Mouse (Mus musculus): Measurements from ENCODE around the gene Degs2. TPM values are rescaled to one million over a fixed set of nuclear protein-coding genes. Genes with fewer than 3 reads are reported as not detected.

The Degs2 gene
- total and polyA plus RNA-seq, 2 experiments from 2014 or later, result 0.88 TPM; not detected in 1

DNA sequence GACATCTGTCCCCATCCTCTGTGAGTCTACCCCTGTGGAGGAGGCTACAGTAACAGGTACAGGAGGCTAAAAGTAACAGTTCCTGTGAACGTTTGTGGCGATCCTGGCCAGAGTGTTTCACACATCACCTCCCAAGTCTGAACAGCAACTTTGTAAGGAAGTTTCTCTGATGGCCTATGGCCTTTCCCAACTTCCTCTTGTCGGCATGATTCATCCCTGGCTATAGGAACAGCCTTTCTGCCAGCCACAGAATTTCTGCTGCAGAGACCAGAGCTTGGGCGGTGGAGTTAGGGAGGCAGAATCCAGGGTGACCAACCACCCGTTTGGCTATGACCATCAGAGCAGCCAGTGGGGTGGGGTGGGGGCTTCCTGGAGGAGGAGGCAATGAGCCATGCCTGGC, 2.1 kb downstream of the Degs2 start:
- H3K4me1 ChIP-seq (ENCODE audit: insufficient read depth), result no peaks in the 10 kb centered on the region
- H3K4me2 ChIP-seq (ENCODE audit: low read depth), result no peak overlapping the region
- ATAC-seq, result no peak
- WGBS, result 81% methylated on average over 5 of the region's 5 CpGs
- no peak overlapping the region for H3K4me3 ChIP-seq (ENCODE audit: low read depth, low read length)
- H3K27me3 ChIP-seq (ENCODE audit: insufficient read depth, low read length), result peaks cover 22% of the 10 kb centered on the region
- H3K9me3 ChIP-seq (ENCODE audit: low read length), result no peaks in the 10 kb centered on the region
- TF ChIP-seq CTCF (IDR thresholded peaks at IDR 0.05; ENCODE audit: low read depth), result no peak
- no peaks in the 10 kb centered on the region for H3K36me3 ChIP-seq (ENCODE audit: insufficient read depth)
- DNase-seq, result no peak
- H3K9ac ChIP-seq, result no peak overlapping the region
- H3K27ac ChIP-seq (ENCODE audit: low read depth, low read length), result no peak overlapping the region

DNA sequence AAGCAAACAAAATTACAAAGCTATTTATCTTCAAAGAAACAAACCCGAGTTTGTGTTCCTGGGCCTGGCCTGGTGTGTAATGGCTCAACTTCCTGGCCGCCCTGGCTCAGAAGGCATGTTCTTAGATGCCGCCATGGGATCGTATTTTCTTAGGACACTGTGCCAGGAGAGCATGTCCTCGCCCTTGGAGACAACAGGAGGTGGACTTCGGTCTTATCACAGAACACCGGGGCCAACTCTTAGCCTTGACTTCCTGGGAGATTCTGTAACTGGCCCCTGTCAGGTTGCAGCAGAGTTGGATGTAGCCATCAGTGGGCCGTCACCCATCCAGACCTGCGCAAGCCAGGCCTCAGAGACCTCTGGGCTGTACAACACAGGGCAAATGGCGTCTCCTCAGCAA, 2.5 kb downstream of the Degs2 start:
- Histone ChIP-seq H3K36me3 (ENCODE audit: insufficient read depth) (no peaks in the 10 kb centered on the region), H3K9me3 (ENCODE audit: low read length) (no peaks in the 10 kb centered on the region), H3K9ac (no peak overlapping the region), H3K4me1 (ENCODE audit: insufficient read depth) (no peaks in the 10 kb centered on the region), H3K4me2 (ENCODE audit: low read depth) (no peak overlapping the region), H3K27me3 (ENCODE audit: insufficient read depth, low read length) (peaks cover 22% of the 10 kb centered on the region), H3K27ac (ENCODE audit: low read depth, low read length) (no peak overlapping the region), H3K4me3 (ENCODE audit: low read depth, low read length) (no peak overlapping the region)
- WGBS, result 85% methylated on average over 10 of the region's 10 CpGs
- ATAC-seq (no peak), DNase-seq (no peak)
- no peak for TF ChIP-seq CTCF (IDR thresholded peaks at IDR 0.05; ENCODE audit: low read depth)

DNA sequence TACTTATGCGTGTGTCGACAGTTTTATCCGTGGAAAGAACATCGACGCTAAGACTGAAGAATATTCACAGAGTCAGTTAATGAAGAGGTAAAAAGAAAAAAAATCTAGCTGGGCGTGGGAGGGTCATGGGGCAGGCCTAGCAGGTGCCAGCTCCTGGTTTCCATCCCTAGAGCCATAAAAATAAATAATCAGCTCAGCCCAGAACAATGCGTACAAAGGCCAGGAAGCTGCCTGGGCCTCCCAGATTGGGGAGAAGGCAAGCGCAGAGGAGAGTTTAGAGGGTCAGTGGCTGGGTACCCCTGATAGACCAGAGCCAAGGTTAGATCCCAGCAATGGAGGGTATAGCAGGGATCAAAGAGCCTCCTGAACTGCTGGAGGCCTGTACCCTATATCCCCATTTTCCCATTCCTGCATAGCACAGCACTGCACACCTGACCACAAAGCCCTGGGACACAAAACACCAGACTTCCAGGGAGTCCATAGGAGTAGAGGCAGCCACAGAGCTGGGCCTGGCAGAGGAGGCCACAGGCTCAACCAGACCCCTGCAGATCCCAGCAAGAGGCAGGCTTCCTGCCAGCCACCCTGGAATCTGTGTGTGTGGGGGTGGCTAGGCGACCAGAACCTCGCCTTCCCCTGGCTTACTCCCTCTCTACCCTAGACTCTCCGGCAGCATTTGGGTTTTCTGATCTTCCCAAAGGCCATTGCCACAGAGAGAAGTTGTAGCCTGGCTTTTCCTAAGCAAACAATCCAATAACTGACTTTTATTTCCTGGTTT, 3.2 kb downstream of the Degs2 start:
- Histone ChIP-seq H3K4me3 (ENCODE audit: low read depth, low read length) (no peak overlapping the region), H3K27ac (ENCODE audit: low read depth, low read length) (no peak overlapping the region), H3K9ac (no peak overlapping the region), H3K4me1 (ENCODE audit: insufficient read depth) (no peaks in the 10 kb centered on the region), H3K36me3 (ENCODE audit: insufficient read depth) (no peaks in the 10 kb centered on the region), H3K4me2 (ENCODE audit: low read depth) (no peak overlapping the region), H3K9me3 (ENCODE audit: low read length) (no peaks in the 10 kb centered on the region), H3K27me3 (ENCODE audit: insufficient read depth, low read length) (peaks cover 22% of the 10 kb centered on the region)
- TF ChIP-seq CTCF (IDR thresholded peaks at IDR 0.05; ENCODE audit: low read depth), result no peak
- no peak for DNase-seq
- WGBS, result 75% methylated on average over 11 of the region's 11 CpGs
- no peak for ATAC-seq

DNA sequence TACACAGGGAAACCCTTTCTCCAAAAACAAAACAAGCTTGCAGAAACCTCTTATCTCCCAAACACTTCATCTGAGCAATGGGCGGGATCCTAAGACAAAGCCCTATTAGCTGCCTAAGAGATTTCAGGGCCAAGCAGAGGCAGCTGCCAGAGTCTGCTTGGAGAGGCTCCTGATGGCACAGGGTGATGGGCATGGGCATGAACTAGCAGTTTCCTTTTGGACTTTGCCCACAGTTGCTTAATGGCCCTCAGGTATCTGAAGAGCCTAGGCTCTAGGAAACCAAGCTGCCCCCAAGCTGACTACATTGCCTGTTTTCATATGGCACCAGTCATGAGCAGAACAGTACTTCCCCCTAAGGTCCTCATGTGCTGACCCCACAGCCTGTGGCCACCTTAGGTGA, 7.9 kb downstream of the Degs2 start:
- DNase-seq (no peak), ATAC-seq (no peak)
- Histone ChIP-seq H3K4me3 (ENCODE audit: low read depth, low read length) (no peak overlapping the region), H3K9ac (no peak overlapping the region), H3K27me3 (ENCODE audit: insufficient read depth, low read length) (no peaks in the 10 kb centered on the region), H3K4me1 (ENCODE audit: insufficient read depth) (no peaks in the 10 kb centered on the region), H3K27ac (ENCODE audit: low read depth, low read length) (no peak overlapping the region), H3K9me3 (ENCODE audit: low read length) (no peaks in the 10 kb centered on the region), H3K4me2 (ENCODE audit: low read depth) (no peak overlapping the region), H3K36me3 (ENCODE audit: insufficient read depth) (peaks cover 6% of the 10 kb centered on the region)
- TF ChIP-seq CTCF (IDR thresholded peaks at IDR 0.05; ENCODE audit: low read depth), result no peak
- WGBS, result 92% methylated on average over 1 of the region's 1 CpGs

DNA sequence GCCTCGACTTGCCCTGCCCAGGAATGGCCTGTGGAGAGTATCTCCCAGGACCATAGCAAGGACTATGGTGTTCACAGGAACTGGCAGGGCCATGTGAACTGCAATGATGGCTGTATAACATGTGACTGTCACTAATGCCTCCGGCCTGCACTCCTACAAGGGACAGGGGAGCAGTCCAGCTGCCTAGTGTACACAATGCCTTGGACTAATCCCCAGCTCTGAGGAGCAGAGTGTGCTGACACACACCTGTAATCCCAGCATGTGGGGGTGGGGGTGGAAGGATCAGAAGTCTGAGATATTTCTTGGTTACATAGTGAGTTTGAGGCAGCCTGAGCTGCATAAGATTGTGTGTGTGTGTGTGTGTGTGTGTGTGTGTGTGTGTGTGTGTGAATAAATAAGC, 8.5 kb downstream of the Degs2 start:
- H3K36me3 ChIP-seq (ENCODE audit: insufficient read depth), result peaks cover 6% of the 10 kb centered on the region
- no peak overlapping the region for H3K27ac ChIP-seq (ENCODE audit: low read depth, low read length)
- H3K9ac ChIP-seq, result no peak overlapping the region
- H3K4me2 ChIP-seq (ENCODE audit: low read depth), result no peak overlapping the region
- no peak overlapping the region for H3K4me3 ChIP-seq (ENCODE audit: low read depth, low read length)
- no peaks in the 10 kb centered on the region for H3K4me1 ChIP-seq (ENCODE audit: insufficient read depth)
- TF ChIP-seq CTCF (IDR thresholded peaks at IDR 0.05; ENCODE audit: low read depth), result no peak
- ATAC-seq (no peak), DNase-seq (no peak)
- H3K9me3 ChIP-seq (ENCODE audit: low read length), result no peaks in the 10 kb centered on the region
- H3K27me3 ChIP-seq (ENCODE audit: insufficient read depth, low read length), result no peaks in the 10 kb centered on the region
- 76% methylated on average over 2 of the region's 2 CpGs for WGBS

DNA sequence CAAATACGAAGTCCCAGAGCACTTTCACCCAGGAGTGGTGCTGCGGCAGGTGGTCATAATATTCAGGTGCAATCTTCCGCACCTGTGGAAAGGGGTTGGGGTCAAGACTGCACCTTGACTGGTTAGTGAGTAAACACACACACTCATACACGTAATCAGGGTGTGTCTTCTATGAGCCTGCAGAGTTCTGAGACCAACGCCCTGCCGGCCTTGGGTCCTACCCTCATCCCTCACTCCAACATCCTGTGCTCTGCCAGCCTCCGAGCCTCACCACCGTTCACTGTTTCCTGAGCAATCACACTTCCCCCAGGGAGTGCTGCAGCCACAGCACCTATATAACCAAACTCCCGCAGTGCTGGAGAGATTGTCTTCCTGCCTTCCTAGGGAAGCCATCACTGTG, 11.6 kb downstream of the Degs2 start:
- H3K4me1 ChIP-seq (ENCODE audit: insufficient read depth), result no peaks in the 10 kb centered on the region

DNA sequence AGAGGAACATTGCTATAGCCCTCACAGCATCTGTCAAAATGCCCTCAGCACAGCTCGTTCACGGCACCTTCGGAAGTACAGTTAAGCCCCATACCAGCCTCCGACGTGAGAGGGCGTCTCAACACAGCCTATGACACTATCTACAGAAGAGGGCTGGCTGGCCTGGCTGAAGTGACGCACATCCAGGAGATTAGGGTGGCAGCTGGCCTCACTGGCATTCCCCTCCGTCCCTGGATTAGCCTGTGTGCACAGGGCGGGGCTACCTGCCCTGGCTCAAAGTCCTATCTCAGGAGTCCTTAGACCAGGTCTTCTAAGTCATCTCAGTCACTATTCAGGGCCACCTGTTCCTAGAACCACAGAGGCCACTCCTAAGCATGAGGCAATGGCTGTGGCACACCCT, 12.9 kb downstream of the Degs2 start:
- Histone ChIP-seq H3K4me1 (ENCODE audit: insufficient read depth) (no peaks in the 10 kb centered on the region), H3K9me3 (ENCODE audit: low read length) (no peaks in the 10 kb centered on the region), H3K9ac (no peak overlapping the region), H3K27me3 (ENCODE audit: insufficient read depth, low read length) (no peaks in the 10 kb centered on the region), H3K4me3 (ENCODE audit: low read depth, low read length) (no peak overlapping the region), H3K27ac (ENCODE audit: low read depth, low read length) (no peak overlapping the region), H3K36me3 (ENCODE audit: insufficient read depth) (peaks cover 32% of the 10 kb centered on the region), H3K4me2 (ENCODE audit: low read depth) (no peak overlapping the region)
- DNase-seq (no peak), ATAC-seq (no peak)
- TF ChIP-seq CTCF (IDR thresholded peaks at IDR 0.05; ENCODE audit: low read depth), result no peak
- WGBS, result 90% methylated on average over 9 of the region's 9 CpGs

More for the DNA sequence above, 11.6 kb downstream of the Degs2 start:
- Histone ChIP-seq H3K4me2 (ENCODE audit: low read depth) (no peak overlapping the region), H3K27ac (ENCODE audit: low read depth, low read length) (no peak overlapping the region), H3K36me3 (ENCODE audit: insufficient read depth) (peaks cover 26% of the 10 kb centered on the region), H3K9ac (no peak overlapping the region), H3K9me3 (ENCODE audit: low read length) (no peaks in the 10 kb centered on the region), H3K4me3 (ENCODE audit: low read depth, low read length) (no peak overlapping the region), H3K27me3 (ENCODE audit: insufficient read depth, low read length) (no peaks in the 10 kb centered on the region)
- WGBS, result 85% methylated on average over 9 of the region's 9 CpGs
- ATAC-seq (no peak), DNase-seq (no peak)
- TF ChIP-seq CTCF (IDR thresholded peaks at IDR 0.05; ENCODE audit: low read depth), result no peak

Data from forebrain, postnatal 0 days (tissue).